Mouse (Mus musculus) MEL (cell line): Measurements from ENCODE around the gene Pck1. TPM values are rescaled to one million over a fixed set of nuclear protein-coding genes. Genes with fewer than 3 reads are reported as not detected.

Source experiments
- DNase-seq: peaks from one replicate; pipeline ENCODE4 v3.0.0; 2011; ENCODE audit warnings: low read depth, low spot score
- H3K27ac ChIP-seq: 2 replicates; pipeline ENCODE4 v1.5.1; 2012; ENCODE audit warnings: low read depth, mild to moderate bottlenecking, control low read depth, low read length, moderate library complexity; ENCODE audit not compliant: control insufficient read depth
- H3K27me3 ChIP-seq, 2 experiments: fragments of 150-350 bp in 1 of 2; sonication (generic) in 1 of 2; 2 replicates each; pipeline ENCODE4 v1.6.1; 2012; ENCODE audit warnings: low read length in 2 of 2, mild to moderate bottlenecking in 2 of 2, improper control_type of control experiment in 1 of 2, moderate library complexity in 1 of 2; ENCODE audit not compliant: insufficient read depth in 2 of 2, control insufficient read depth in 1 of 2
- H3K36me3 ChIP-seq, 2 experiments: 2 replicates each; pipeline ENCODE4 v1.6.1; 2012 to 2014; ENCODE audit warnings: low read length in 2 of 2, improper control_type of control experiment in 1 of 2, inconsistent platforms in 1 of 2, mild to moderate bottlenecking in 1 of 2; ENCODE audit not compliant: insufficient read depth in 2 of 2, control insufficient read depth in 1 of 2
- H3K4me1 ChIP-seq, 2 experiments: fragments of 150-350 bp in 1 of 2; sonication (generic) in 1 of 2; 2 replicates each; pipeline ENCODE4 v1.6.1; 2012; ENCODE audit warnings: low read length in 2 of 2, improper control_type of control experiment in 1 of 2, mild to moderate bottlenecking in 1 of 2; ENCODE audit not compliant: insufficient read depth in 2 of 2, control insufficient read depth in 1 of 2
- H3K4me3 ChIP-seq, 2 experiments: fragments of 150-350 bp in 1 of 2; sonication (generic) in 1 of 2; 2 replicates each; pipeline ENCODE4 v1.5.1; 2012; ENCODE audit warnings: low read depth in 2 of 2, low read length in 2 of 2, mild to moderate bottlenecking in 2 of 2, moderate library complexity in 2 of 2, control low read depth in 1 of 2, improper control_type of control experiment in 1 of 2; ENCODE audit not compliant: control insufficient read depth in 1 of 2, insufficient read depth in 1 of 2
- H3K79me2 ChIP-seq: 2 replicates; pipeline ENCODE4 v1.6.1; 2012; ENCODE audit warnings: mild to moderate bottlenecking, low read length, moderate library complexity; ENCODE audit not compliant: control insufficient read depth, poor library complexity, insufficient read depth
- H3K9ac ChIP-seq: 2 replicates; pipeline ENCODE4 v1.6.1; 2012; ENCODE audit warnings: low read depth, mild to moderate bottlenecking, control low read depth, low read length, moderate library complexity; ENCODE audit not compliant: control insufficient read depth, poor library complexity, severe bottlenecking
- H3K9me3 ChIP-seq: fragments of 150-350 bp; sonication (generic); replicated peaks from 2 replicates; pipeline ENCODE4 v1.6.1; 2012; ENCODE audit warnings: mild to moderate bottlenecking, low read length, improper control_type of control experiment, moderate library complexity; ENCODE audit not compliant: insufficient read depth
- EP300 ChIP-seq, 2 experiments: IDR thresholded peaks; 2 replicates each; pipeline ENCODE4 v1.6.1; 2011; ENCODE audit warnings: improper control_type of control experiment in 2 of 2, low read length in 2 of 2, low read depth in 1 of 2, mild to moderate bottlenecking in 1 of 2
- ETS1 ChIP-seq: IDR thresholded peaks from 2 replicates; pipeline ENCODE4 v1.6.1; 2012; ENCODE audit warnings: low read depth, mild to moderate bottlenecking, inconsistent platforms, low read length, improper control_type of control experiment, moderate library complexity
- HCFC1 ChIP-seq: IDR thresholded peaks from 2 replicates; pipeline ENCODE4 v1.6.1; 2012; ENCODE audit warnings: low read depth, mild to moderate bottlenecking, inconsistent platforms, low read length, improper control_type of control experiment, moderate library complexity
- JUND ChIP-seq: IDR thresholded peaks from 2 replicates; pipeline ENCODE4 v1.6.1; 2011; ENCODE audit warnings: low read depth, mild to moderate bottlenecking, improper control_type of control experiment, low read length
- MXI1 ChIP-seq: IDR thresholded peaks from 2 replicates; pipeline ENCODE4 v1.6.1; 2011; ENCODE audit warnings: mild to moderate bottlenecking, low read depth, low read length, improper control_type of control experiment
- MYB ChIP-seq: IDR thresholded peaks from 2 replicates; pipeline ENCODE4 v1.6.1; 2011; ENCODE audit warnings: mild to moderate bottlenecking, low read depth, low read length, improper control_type of control experiment
- MYC ChIP-seq: IDR thresholded peaks from 2 replicates; pipeline ENCODE4 v1.6.1; 2011; ENCODE audit warnings: low read depth, mild to moderate bottlenecking, low read length, improper control_type of control experiment, moderate library complexity
- NELFE ChIP-seq: IDR thresholded peaks from 2 replicates; pipeline ENCODE4 v1.6.1; 2011; ENCODE audit warnings: low read depth, low read length, improper control_type of control experiment
- NRF1 ChIP-seq: IDR thresholded peaks from 2 replicates; pipeline ENCODE4 v1.6.1; 2014; ENCODE audit warnings: low read depth, mild to moderate bottlenecking, inconsistent platforms, low read length, improper control_type of control experiment, moderate library complexity; ENCODE audit not compliant: poor library complexity, insufficient read depth, severe bottlenecking
- POLR2A ChIP-seq, 2 experiments: IDR thresholded peaks; 2 replicates each; pipeline ENCODE4 v1.6.1; 2011 to 2012; ENCODE audit warnings: low read length in 2 of 2, mild to moderate bottlenecking in 2 of 2, control low read depth in 1 of 2, improper control_type of control experiment in 1 of 2, low read depth in 1 of 2, moderate library complexity in 1 of 2; ENCODE audit not compliant: control insufficient read depth in 1 of 2, insufficient read depth in 1 of 2, poor library complexity in 1 of 2
- POLR2AphosphoS2 ChIP-seq: IDR thresholded peaks from 2 replicates; pipeline ENCODE4 v1.6.1; 2011; ENCODE audit warnings: low read length, improper control_type of control experiment
- RAD21 ChIP-seq: IDR thresholded peaks from 2 replicates; pipeline ENCODE4 v1.6.1; 2011; ENCODE audit warnings: mild to moderate bottlenecking, low read depth, low read length, improper control_type of control experiment
- SIN3A ChIP-seq: IDR thresholded peaks from 2 replicates; pipeline ENCODE4 v1.6.1; 2012; ENCODE audit warnings: low read length, improper control_type of control experiment, inconsistent platforms
- SMC3 ChIP-seq: IDR thresholded peaks from 2 replicates; pipeline ENCODE4 v1.6.1; 2011; ENCODE audit warnings: low read depth, low read length, improper control_type of control experiment
- TAL1 ChIP-seq: IDR thresholded peaks from 2 replicates; pipeline ENCODE4 v1.6.1; 2012; ENCODE audit warnings: mild to moderate bottlenecking, inconsistent platforms, low read length, moderate library complexity, mixed read lengths
- UBTF ChIP-seq: IDR thresholded peaks from 2 replicates; pipeline ENCODE4 v1.6.1; 2012; ENCODE audit warnings: low read depth, mild to moderate bottlenecking, inconsistent platforms, low read length, improper control_type of control experiment, moderate library complexity, borderline replicate concordance; ENCODE audit not compliant: insufficient read depth
- USF2 ChIP-seq, 2 experiments: IDR thresholded peaks; 2 replicates each; pipeline ENCODE4 v1.6.1; 2011 to 2012; ENCODE audit warnings: improper control_type of control experiment in 2 of 2, low read length in 2 of 2, borderline replicate concordance in 1 of 2, inconsistent platforms in 1 of 2, low read depth in 1 of 2, mild to moderate bottlenecking in 1 of 2; ENCODE audit not compliant: insufficient read depth in 1 of 2
- ZKSCAN1 ChIP-seq: IDR thresholded peaks from 2 replicates; pipeline ENCODE4 v1.6.1; 2012; ENCODE audit warnings: low read depth, mild to moderate bottlenecking, inconsistent platforms, low read length, improper control_type of control experiment, moderate library complexity
- ZNF384 ChIP-seq: IDR thresholded peaks from 2 replicates; pipeline ENCODE4 v1.6.1; 2012; ENCODE audit warnings: low read depth, mild to moderate bottlenecking, inconsistent platforms, low read length, improper control_type of control experiment
- polyA plus RNA-seq, 2 experiments: library from polyadenylated mRNA; stranded (reverse) in 1 of 2; unstranded in 1 of 2; fragments of >175 nt in 1 of 2; fragments of >200 nt in 1 of 2; gene quantifications; 2 replicates each; pipeline versions ENCODE4 v1.2.1 to v1.2.4; 2012; ENCODE audit warnings: low replicate concordance in 2 of 2, low read depth in 1 of 2; ENCODE audit not compliant: insufficient read length in 2 of 2, insufficient read depth in 1 of 2, missing spikeins in 1 of 2
- total RNA-seq: library from RNA; depleted of rRNA; stranded (reverse); fragments of 300-350 nt; gene quantifications from 2 replicates; pipeline ENCODE4 v1.2.3, GENCODE M21; 2012

The Pck1 gene
- total and polyA plus RNA-seq, 3 experiments, result not detected

DNA sequence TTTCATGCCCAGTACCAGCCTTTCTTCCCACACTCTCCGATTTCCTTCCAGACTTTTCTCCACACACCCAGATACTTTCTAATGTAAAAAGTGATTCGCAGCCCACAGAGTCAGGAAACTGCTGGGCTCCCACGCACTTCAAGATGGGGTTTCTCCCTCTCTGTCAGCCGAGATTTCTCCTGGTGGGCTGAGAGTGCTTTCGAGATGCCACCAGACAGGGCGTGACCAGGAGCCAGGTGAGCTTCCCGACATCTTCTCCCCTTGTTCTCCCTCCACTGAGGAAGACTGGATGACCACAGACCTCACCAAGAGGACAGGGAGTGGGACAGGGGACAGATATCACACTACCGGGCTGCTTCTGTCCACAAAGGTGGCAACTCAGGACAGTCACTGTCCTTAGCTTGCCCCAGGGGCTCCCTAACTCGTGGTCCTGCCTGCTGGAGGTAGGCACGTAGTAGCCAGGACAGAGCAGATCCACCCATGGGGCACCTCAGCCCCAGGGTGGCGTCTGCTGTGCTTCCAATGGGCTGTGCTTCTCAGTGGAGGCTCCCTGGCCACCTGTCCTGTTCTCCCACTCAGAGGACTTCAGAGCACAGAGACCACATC, 31.7 kb downstream of the Pck1 start:
- H3K27ac ChIP-seq, result no peak overlapping the region
- H3K79me2 ChIP-seq, result no peaks in the 10 kb centered on the region
- H3K36me3 ChIP-seq, result no peaks in the 10 kb centered on the region
- H3K9ac ChIP-seq, result no peak overlapping the region
- H3K9me3 ChIP-seq, result no peaks in the 10 kb centered on the region
- TF ChIP-seq EP300 (IDR thresholded peaks at IDR 0.05; ENCODE audit: low read depth in 1 of 2, low read length in 2 of 2) (no peak), RAD21 (no peak), POLR2A (IDR thresholded peaks at IDR 0.05; ENCODE audit: control insufficient read depth in 1 of 2, insufficient read depth in 1 of 2, low read depth in 1 of 2, low read length in 2 of 2, poor library complexity in 1 of 2) (no peak), NRF1 (no peak), TAL1 (no peak), JUND (no peak), SMC3 (no peak), MYB (no peak), ZKSCAN1 (no peak), NELFE (no peak)
- DNase-seq, result no peak
- H3K4me3 ChIP-seq, result no peak overlapping the region
- H3K27me3 ChIP-seq, result no peaks in the 10 kb centered on the region
- H3K4me1 ChIP-seq, result no peaks in the 10 kb centered on the region

GRCm38 (mm10) chr2:173185282-173185681, 32.4 kb downstream of the Pck1 start:
- Histone ChIP-seq H3K36me3 (no peaks in the 10 kb centered on the region), H3K4me1 (no peaks in the 10 kb centered on the region), H3K79me2 (no peaks in the 10 kb centered on the region), H3K27ac (no peak overlapping the region), H3K9me3 (no peaks in the 10 kb centered on the region), H3K27me3 (no peaks in the 10 kb centered on the region), H3K4me3 (no peak overlapping the region), H3K9ac (no peak overlapping the region)
- TF ChIP-seq UBTF, result no peak
- TF ChIP-seq NELFE, result no peak
- TF ChIP-seq ETS1, result no peak
- TF ChIP-seq USF2 (IDR thresholded peaks at IDR 0.05; ENCODE audit: borderline replicate concordance in 1 of 2, insufficient read depth in 1 of 2, low read depth in 1 of 2, low read length in 2 of 2), result no peak
- no peak for TF ChIP-seq ZNF384
- TF ChIP-seq HCFC1, result no peak
- no peak for TF ChIP-seq MYC
- no peak for TF ChIP-seq SIN3A
- no peak for TF ChIP-seq MXI1
- no peak for TF ChIP-seq POLR2AphosphoS2
- DNase-seq, result no peak
